Mouse (Mus musculus) C2C12 (cell line): ENCODE data around the gene Tiam2.

Experiments
- CEBPB ChIP-seq: IDR thresholded peaks from one replicate; pipeline ENCODE4 v1.6.1; 2011; ENCODE audit warnings: low read depth, mild to moderate bottlenecking, control low read depth, moderate library complexity
- CTCF ChIP-seq: IDR thresholded peaks from one replicate; pipeline ENCODE4 v1.5.1; 2011; ENCODE audit not compliant: control insufficient read depth, insufficient read depth, insufficient read length
- FOSL1 ChIP-seq: IDR thresholded peaks from one replicate; pipeline ENCODE4 v1.8.0; 2011; ENCODE audit warnings: mild to moderate bottlenecking, low read length; ENCODE audit not compliant: poor library complexity, insufficient read depth, severe bottlenecking
- MAX ChIP-seq: IDR thresholded peaks from one replicate; pipeline ENCODE4 v1.6.1; 2011; ENCODE audit warnings: mild to moderate bottlenecking, control low read depth
- MYOD1 ChIP-seq: IDR thresholded peaks from one replicate; pipeline ENCODE4 v1.6.1; 2011; ENCODE audit warnings: low read depth; ENCODE audit not compliant: control insufficient read depth, insufficient read length
- MYOG ChIP-seq: IDR thresholded peaks from one replicate; pipeline ENCODE4 v1.6.1; 2011; ENCODE audit not compliant: control insufficient read depth, insufficient read length; ENCODE audit errors: extremely low read depth
- USF1 ChIP-seq: IDR thresholded peaks from one replicate; pipeline ENCODE4 v1.6.1; 2011; ENCODE audit warnings: low read depth, mild to moderate bottlenecking, control low read depth, moderate library complexity

GRCm38 (mm10) chr17:3351668-3352067 lies 25.3 kb downstream of the Tiam2 start:
- TF ChIP-seq CTCF (no peak), MAX (no peak), MYOD1 (no peak), USF1 (no peak), MYOG (no peak), CEBPB (no peak), FOSL1 (no peak)
